Mouse (Mus musculus) CH12.LX (cell line): ENCODE results near the gene Cldn1. TPM values are rescaled to one million over a fixed set of nuclear protein-coding genes. Genes with fewer than 3 reads are reported as not detected.

ENCODE experiments used
- DNase-seq: peaks from one replicate; pipeline ENCODE4 v3.0.0-alpha.2; 2013; ENCODE audit errors: extremely low read depth
- H3K27ac ChIP-seq: 2 replicates; pipeline ENCODE4 v1.5.1; 2012; ENCODE audit warnings: low read depth, mild to moderate bottlenecking, control low read depth, moderate library complexity; ENCODE audit not compliant: insufficient read depth
- H3K27me3 ChIP-seq: replicated peaks from 2 replicates; pipeline ENCODE3; 2012; ENCODE audit warnings: inconsistent platforms
- H3K36me3 ChIP-seq, 2 experiments: replicated peaks in 1 of 2; 2 replicates each; pipeline versions ENCODE3 to v1.6.1; 2012; ENCODE audit warnings: inconsistent platforms in 1 of 2, low read length in 1 of 2, mild to moderate bottlenecking in 1 of 2, mixed read lengths in 1 of 2, moderate library complexity in 1 of 2; ENCODE audit not compliant: control insufficient read depth in 1 of 2, insufficient read depth in 1 of 2
- H3K4me1 ChIP-seq, 2 experiments: 2 replicates each; pipeline ENCODE4 v1.6.1; 2012; ENCODE audit warnings: inconsistent platforms in 1 of 2, moderate library complexity in 1 of 2; ENCODE audit not compliant: insufficient read depth in 2 of 2, control insufficient read depth in 1 of 2
- H3K4me2 ChIP-seq: 2 replicates; pipeline ENCODE4 v1.6.1; 2012; ENCODE audit warnings: low read depth, mild to moderate bottlenecking, control low read depth; ENCODE audit not compliant: poor library complexity, insufficient read depth, severe bottlenecking
- H3K4me3 ChIP-seq, 3 experiments: fragments of 150-350 bp in 1 of 3; sonication (generic) in 1 of 3; replicated peaks in 1 of 3; 2 replicates each; pipeline versions ENCODE3 to v1.5.1; 2011 to 2012; ENCODE audit warnings: low read depth in 2 of 3, low read length in 2 of 3, mild to moderate bottlenecking in 2 of 3, moderate library complexity in 2 of 3, control low read depth in 1 of 3, improper control_type of control experiment in 1 of 3, inconsistent platforms in 1 of 3, mixed read lengths in 1 of 3; ENCODE audit not compliant: poor library complexity in 1 of 3
- H3K79me2 ChIP-seq: replicated peaks from 2 replicates; pipeline ENCODE4 v1.6.1; 2012; ENCODE audit warnings: mild to moderate bottlenecking, moderate library complexity; ENCODE audit not compliant: control insufficient read depth, poor library complexity, insufficient read depth, severe bottlenecking; ENCODE audit errors: extremely low read depth
- H3K9ac ChIP-seq: 2 replicates; pipeline ENCODE4 v1.6.1; 2012; ENCODE audit warnings: low read depth, mild to moderate bottlenecking, control low read depth, moderate library complexity; ENCODE audit not compliant: insufficient read depth
- H3K9me3 ChIP-seq: replicated peaks from 2 replicates; pipeline ENCODE3; 2012; ENCODE audit warnings: low read length, inconsistent platforms, mixed read lengths
- CHD2 ChIP-seq: IDR thresholded peaks from 2 replicates; pipeline ENCODE4 v1.6.1; 2011; ENCODE audit warnings: low read length, improper control_type of control experiment
- ELF1 ChIP-seq: IDR thresholded peaks from 2 replicates; pipeline ENCODE4 v1.6.1; 2014; ENCODE audit warnings: low read depth, mild to moderate bottlenecking, inconsistent platforms, low read length, improper control_type of control experiment
- ETS1 ChIP-seq: conservative IDR thresholded peaks from 2 replicates; pipeline ENCODE4 v1.6.1; 2012; ENCODE audit warnings: low read depth, mild to moderate bottlenecking, inconsistent platforms, low read length, improper control_type of control experiment, moderate library complexity
- GABPA ChIP-seq: IDR thresholded peaks from 2 replicates; pipeline ENCODE4 v1.6.1; 2012; ENCODE audit warnings: low read depth, low read length, improper control_type of control experiment, inconsistent platforms; ENCODE audit not compliant: insufficient replicate concordance
- IRF4 ChIP-seq: IDR thresholded peaks from 2 replicates; pipeline ENCODE4 v1.6.1; 2014; ENCODE audit warnings: low read depth, mild to moderate bottlenecking, inconsistent platforms, low read length, improper control_type of control experiment
- JUN ChIP-seq: IDR thresholded peaks from 2 replicates; pipeline ENCODE4 v1.6.1; 2011; ENCODE audit warnings: low read depth, mild to moderate bottlenecking, low read length, improper control_type of control experiment, moderate library complexity; ENCODE audit not compliant: insufficient read depth
- KAT2A ChIP-seq: IDR thresholded peaks from 2 replicates; pipeline ENCODE4 v1.6.1; 2012; ENCODE audit warnings: low read length, improper control_type of control experiment, inconsistent platforms; ENCODE audit not compliant: insufficient replicate concordance
- MAFK ChIP-seq: IDR thresholded peaks from 2 replicates; pipeline ENCODE4 v1.6.1; 2011; ENCODE audit warnings: low read length, improper control_type of control experiment; ENCODE audit not compliant: insufficient replicate concordance
- MAX ChIP-seq: IDR thresholded peaks from 2 replicates; pipeline ENCODE4 v1.6.1; 2011; ENCODE audit warnings: low read length, improper control_type of control experiment
- MAZ ChIP-seq: IDR thresholded peaks from 2 replicates; pipeline ENCODE4 v1.6.1; 2012; ENCODE audit warnings: low read depth, mild to moderate bottlenecking, inconsistent platforms, low read length, improper control_type of control experiment, moderate library complexity
- MEF2A ChIP-seq: IDR thresholded peaks from 2 replicates; pipeline ENCODE4 v1.6.1; 2014; ENCODE audit warnings: low read depth, mild to moderate bottlenecking, inconsistent platforms, low read length, improper control_type of control experiment, borderline replicate concordance
- MYC ChIP-seq: IDR thresholded peaks from 2 replicates; pipeline ENCODE4 v1.6.1; 2011; ENCODE audit warnings: low read depth, mild to moderate bottlenecking, improper control_type of control experiment, low read length
- NELFE ChIP-seq: IDR thresholded peaks from 2 replicates; pipeline ENCODE4 v1.6.1; 2011; ENCODE audit warnings: low read depth, low read length, improper control_type of control experiment
- PAX5 ChIP-seq: IDR thresholded peaks from 2 replicates; pipeline ENCODE4 v1.6.1; 2012; ENCODE audit warnings: low read length, inconsistent platforms, mixed read lengths
- POLR2AphosphoS2 ChIP-seq: IDR thresholded peaks from 2 replicates; pipeline ENCODE4 v1.6.1; 2011; ENCODE audit warnings: low read depth, low read length, improper control_type of control experiment
- RAD21 ChIP-seq: IDR thresholded peaks from 2 replicates; pipeline ENCODE4 v1.6.1; 2011; ENCODE audit warnings: low read depth, mild to moderate bottlenecking, low read length, improper control_type of control experiment, moderate library complexity
- RCOR1 ChIP-seq: conservative IDR thresholded peaks from 2 replicates; pipeline ENCODE4 v1.6.1; 2012; ENCODE audit warnings: low read depth, mild to moderate bottlenecking, inconsistent platforms, low read length, improper control_type of control experiment
- SIN3A ChIP-seq: IDR thresholded peaks from 2 replicates; pipeline ENCODE4 v1.6.1; 2012; ENCODE audit warnings: low read length, improper control_type of control experiment, inconsistent platforms
- TCF12 ChIP-seq: IDR thresholded peaks from 2 replicates; pipeline ENCODE4 v1.6.1; 2014; ENCODE audit warnings: low read depth, mild to moderate bottlenecking, inconsistent platforms, low read length, improper control_type of control experiment
- UBTF ChIP-seq: IDR thresholded peaks from 2 replicates; pipeline ENCODE4 v1.6.1; 2012; ENCODE audit warnings: low read depth, mild to moderate bottlenecking, inconsistent platforms, low read length, improper control_type of control experiment, moderate library complexity
- USF1 ChIP-seq: IDR thresholded peaks from 2 replicates; pipeline ENCODE4 v1.6.1; 2014; ENCODE audit warnings: low read depth, mild to moderate bottlenecking, inconsistent platforms, low read length, improper control_type of control experiment
- ZC3H11A ChIP-seq: IDR thresholded peaks from 2 replicates; pipeline ENCODE4 v1.6.1; 2012; ENCODE audit warnings: low read depth, mild to moderate bottlenecking, inconsistent platforms, low read length, improper control_type of control experiment
- ZKSCAN1 ChIP-seq: IDR thresholded peaks from 2 replicates; pipeline ENCODE4 v1.6.1; 2012; ENCODE audit warnings: low read depth, inconsistent platforms, low read length, improper control_type of control experiment, borderline replicate concordance
- ZMIZ1 ChIP-seq: IDR thresholded peaks from 2 replicates; pipeline ENCODE4 v1.6.1; 2012; ENCODE audit warnings: low read depth, mild to moderate bottlenecking, inconsistent platforms, low read length, improper control_type of control experiment
- dilution Hi-C: fragments of 300-500 bp; cut with MboI; formaldehyde crosslinking; loops from 2 replicates; pipeline ENCODE4 v1.14.3; 2020; ENCODE audit warnings: low sequenced_read_pairs; ENCODE audit not compliant: extremely low pct_unique_long_range_greater_than_20kb, extremely low pct_ligation_motif_present
- in situ Hi-C: fragments of 300-500 bp; cut with MboI; formaldehyde crosslinking; loops from 3 replicates; pipeline ENCODE4 v1.14.3; 2019; ENCODE audit warnings: low sequenced_read_pairs, low pct_ligation_motif_present, low pct_unique_long_range_greater_than_20kb, mixed read lengths
- polyA plus RNA-seq: library from polyadenylated mRNA; unstranded; fragments of >175 nt; gene quantifications from 2 replicates; pipeline ENCODE4 v1.2.1, GENCODE M21; 2012; ENCODE audit warnings: low read depth; ENCODE audit not compliant: insufficient read length
- total RNA-seq, 2 experiments: library from RNA; depleted of rRNA; stranded (reverse); fragments of 300-350 nt in 1 of 2; fragments of >200 nt in 1 of 2; gene quantifications; 2 replicates each; pipeline ENCODE4 v1.2.3; 2012 to 2014

Gene Cldn1
- total and polyA plus RNA-seq, 3 experiments = not detected

GRCm38 (mm10) chr16:26355513-26355912 lies 16.1 kb downstream of the Cldn1 start:
- H3K9ac ChIP-seq = no peak overlapping the region
- H3K4me3 ChIP-seq = no peak overlapping the region
- H3K4me2 ChIP-seq = no peak overlapping the region
- H3K79me2 ChIP-seq = no peaks in the 10 kb centered on the region
- in situ Hi-C loops = no loop called here
- no peak for DNase-seq
- H3K9me3 ChIP-seq = peaks cover 4% of the 10 kb centered on the region
- TF ChIP-seq ETS1 (no peak), MYC (no peak), MAX (no peak), UBTF (no peak), ZMIZ1 (no peak)
- TF ChIP-seq, all 38 proteins: peak for 0
- no peaks in the 10 kb centered on the region for H3K27me3 ChIP-seq
- H3K4me1 ChIP-seq = peaks cover 0 to 2% of the 10 kb centered on the region in 2 experiments; a peak in 1 of 4 replicates
- no peaks in the 10 kb centered on the region for H3K36me3 ChIP-seq
- dilution Hi-C loops = no loop called here
- H3K27ac ChIP-seq = no peak overlapping the region

- Histone ChIP-seq H3K27ac (no peak overlapping the region), H3K4me1 (peaks cover 2 to 16% of the 10 kb centered on the region in 2 experiments; a peak in 2 of 4 replicates), H3K36me3 (no peaks in the 10 kb centered on the region), H3K4me3 (no peak overlapping the region), H3K9me3 (peaks cover under 1% of the 10 kb centered on the region), H3K4me2 (no peak overlapping the region), H3K27me3 (no peaks in the 10 kb centered on the region), H3K9ac (no peak overlapping the region), H3K79me2 (no peaks in the 10 kb centered on the region)
- dilution Hi-C loops = no loop called here
- in situ Hi-C loops = no loop called here
- DNase-seq = no peak
- no peak for TF ChIP-seq ZC3H11A
- no peak for TF ChIP-seq JUN
- no peak for TF ChIP-seq ETS1
- TF ChIP-seq CHD2 = no peak
- TF ChIP-seq ELF1 = no peak
- no peak for TF ChIP-seq NELFE
- no peak for TF ChIP-seq ZKSCAN1
- TF ChIP-seq PAX5 = no peak
- no peak for TF ChIP-seq MAZ
- TF ChIP-seq RCOR1 = no peak
- no peak for TF ChIP-seq USF1
These were observed 20.9 kb downstream of the Cldn1 start for GRCm38 (mm10) chr16:26350786-26351185.

DNA sequence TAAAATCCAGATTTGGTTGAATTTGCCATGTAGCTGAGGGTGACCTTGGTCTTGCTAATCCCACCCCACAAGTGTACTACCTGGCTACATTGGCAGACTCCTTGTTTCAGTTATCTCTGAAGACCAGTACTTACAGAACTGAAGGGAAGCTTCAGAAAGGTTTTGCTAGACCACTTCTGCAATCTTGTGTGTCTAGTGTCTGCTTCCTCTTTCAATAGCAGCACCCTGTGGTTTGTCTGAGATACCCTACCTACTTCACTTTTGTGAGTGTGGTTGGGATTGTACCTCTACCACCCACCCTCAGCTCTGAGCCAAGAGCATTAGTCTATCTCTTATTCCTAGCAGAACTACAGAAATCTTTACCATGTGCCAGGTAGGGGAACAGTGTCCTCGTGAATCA lies 22.8 kb downstream of the Cldn1 start:
- Histone ChIP-seq H3K79me2 (no peaks in the 10 kb centered on the region), H3K27ac (no peak overlapping the region), H3K9ac (no peak overlapping the region), H3K27me3 (no peaks in the 10 kb centered on the region), H3K4me2 (no peak overlapping the region), H3K36me3 (no peaks in the 10 kb centered on the region), H3K9me3 (no peaks in the 10 kb centered on the region), H3K4me1 (peaks cover 2 to 14% of the 10 kb centered on the region in 2 experiments; a peak in 2 of 4 replicates), H3K4me3 (no peak overlapping the region)
- in situ Hi-C loops (no loop called here), dilution Hi-C loops (no loop called here)
- DNase-seq = peak; percentile 83
- TF ChIP-seq KAT2A (0 out of 2 replicates have a peak, but pooled peaks have one; percentile 28), NELFE (no peak), MEF2A (no peak), TCF12 (no peak), UBTF (peak; percentile 90; the same call in 1 of the 2 replicates), USF1 (no peak), PAX5 (no peak), JUN (no peak), POLR2AphosphoS2 (no peak), ELF1 (no peak), ETS1 (peak; percentile 41; the same call in 1 of the 2 replicates), RAD21 (no peak; the same call in none of the 2 replicates), SIN3A (no peak), GABPA (no peak), IRF4 (peak; percentile 81), MAFK (peak; percentile 72), ZKSCAN1 (no peak)
